Mouse (Mus musculus): ENCODE measurements around the gene Fam189a1.

Fam189a1 gene

DNA sequence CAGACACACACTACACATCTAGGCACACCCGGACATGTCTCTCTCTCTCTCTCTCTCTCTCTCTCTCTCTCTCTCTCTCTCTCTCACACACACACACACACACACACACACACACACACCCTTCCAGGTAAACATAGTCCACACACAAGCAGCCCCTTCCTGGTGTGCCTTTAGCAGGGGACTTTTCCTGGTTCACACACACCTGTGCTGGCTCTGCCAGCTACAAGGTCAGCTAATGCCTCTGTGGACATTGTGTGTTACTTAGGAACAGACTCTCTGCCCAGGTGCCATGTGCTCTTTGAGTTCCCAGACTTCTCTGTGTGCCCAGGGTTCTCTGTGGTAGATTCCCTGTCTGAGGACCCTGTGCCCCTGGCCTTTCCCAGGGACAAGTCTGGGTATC is 206.9 kb downstream of the Fam189a1 start:
- no peak for DNase-seq

DNA sequence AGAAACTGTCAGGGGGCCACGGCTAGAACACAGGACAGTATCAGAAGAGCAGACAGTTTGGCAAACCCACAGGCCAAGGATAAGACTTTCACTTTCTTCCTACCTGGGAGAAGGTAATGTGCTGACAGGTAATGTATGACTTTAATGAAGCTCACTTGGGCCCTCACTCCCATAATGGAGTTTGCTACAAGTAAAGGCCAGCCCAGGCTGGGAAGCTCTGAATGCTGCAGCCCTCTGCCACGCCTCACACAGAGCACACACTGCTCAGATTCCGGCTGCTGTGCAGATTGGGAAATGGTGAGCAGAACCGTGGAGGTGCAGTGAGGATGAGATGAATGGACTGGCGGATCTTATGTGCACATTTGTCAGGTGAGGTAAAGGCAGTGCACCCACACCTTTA is 211.7 kb downstream of the Fam189a1 start:
- no peak for DNase-seq

DNA sequence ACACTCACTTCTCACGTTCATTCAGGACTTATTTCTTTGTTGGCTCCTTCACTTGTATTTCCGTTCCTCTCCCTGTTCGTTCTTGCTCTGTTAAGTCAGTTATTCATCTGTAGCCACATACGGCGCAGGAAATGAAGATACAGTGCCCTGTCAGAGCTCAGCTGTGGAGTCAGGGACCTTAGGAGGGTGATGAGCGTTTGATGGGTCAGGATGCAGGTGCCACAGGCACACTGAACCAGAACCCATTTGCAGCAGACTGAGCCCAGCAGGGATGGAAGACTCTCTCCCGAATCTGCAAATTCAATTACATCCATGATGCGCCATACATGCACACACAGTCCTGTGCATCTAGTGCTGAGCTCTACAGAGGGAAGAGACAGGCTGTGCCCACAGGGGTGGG is 212.2 kb downstream of the Fam189a1 start:
- no peak for DNase-seq

DNA sequence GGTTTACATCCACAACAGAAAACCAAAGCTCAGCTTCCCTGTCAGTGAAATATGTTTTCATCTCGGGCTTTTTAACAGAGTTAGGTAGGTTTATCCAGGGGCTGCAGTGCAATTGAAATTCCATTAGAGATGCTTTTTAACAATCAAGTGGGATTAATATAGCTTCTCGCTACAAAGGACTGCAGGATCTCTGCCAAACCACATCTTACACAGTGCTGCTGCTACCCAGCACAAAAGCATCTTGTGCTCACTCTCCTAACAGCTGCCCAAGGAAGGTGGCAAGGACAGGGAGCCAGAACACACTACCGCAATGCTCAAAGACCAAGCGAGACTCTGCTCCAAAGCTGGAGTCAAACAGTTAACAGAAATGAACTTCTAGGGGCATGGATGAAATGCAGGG is 219.4 kb downstream of the Fam189a1 start:
- no peak for DNase-seq

DNA sequence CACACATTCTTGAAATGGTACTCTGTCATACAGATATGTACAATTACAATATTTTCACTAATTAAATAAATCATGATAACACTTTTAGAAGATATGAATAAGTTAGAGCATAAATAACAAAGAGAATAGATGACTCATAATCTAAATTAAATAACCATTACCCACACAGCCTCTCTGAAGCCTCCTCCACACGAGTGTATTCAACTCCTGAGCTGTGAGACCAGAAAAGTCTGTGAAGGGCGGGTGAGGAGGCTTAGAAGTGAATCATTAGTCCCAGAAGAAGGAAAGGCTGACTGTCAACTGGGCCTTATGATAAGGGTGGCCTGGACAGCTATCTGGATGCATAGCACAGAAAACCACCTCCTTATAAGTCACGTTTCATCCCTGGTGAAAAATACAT is 222.3 kb downstream of the Fam189a1 start:
- no peak for DNase-seq

DNA sequence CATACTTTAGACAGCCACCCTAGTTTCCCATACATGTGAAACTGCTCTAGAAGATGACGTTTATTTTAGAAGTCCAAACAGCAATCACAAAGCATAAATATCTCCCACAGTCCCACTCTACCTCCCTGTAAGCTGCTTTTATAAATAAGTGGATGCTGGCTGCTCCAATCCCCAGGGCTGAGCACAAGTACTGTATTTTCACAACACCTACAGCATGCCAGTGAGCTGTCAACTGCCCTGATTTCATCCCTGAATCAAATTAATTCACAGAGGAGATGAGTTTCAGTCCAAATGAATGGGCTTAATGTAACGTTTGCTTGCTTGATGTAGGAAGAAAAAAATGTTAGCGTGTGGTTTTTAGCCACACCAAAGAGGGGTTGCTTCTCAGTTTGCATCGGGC is 225.4 kb downstream of the Fam189a1 start:
- no peak for DNase-seq

DNA sequence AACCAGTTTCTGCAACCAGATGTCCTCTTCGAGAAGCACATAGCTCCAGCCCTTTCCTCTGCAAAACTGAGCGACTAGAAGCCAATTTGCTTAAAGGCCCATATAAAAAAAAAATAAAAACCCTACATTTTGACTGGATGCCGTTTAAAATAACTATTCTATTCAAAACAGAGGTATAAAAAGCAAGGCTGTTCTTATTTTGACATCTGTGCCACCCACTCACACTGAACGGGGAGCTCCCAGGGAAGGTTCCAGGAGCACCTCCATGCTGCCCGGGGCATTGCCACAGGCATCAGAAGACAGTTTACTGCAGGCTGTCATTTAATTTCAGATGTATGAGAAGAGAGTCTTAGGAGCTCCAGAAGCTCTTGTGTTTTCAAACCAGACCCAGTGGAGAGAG is 232.5 kb downstream of the Fam189a1 start:
- DNase-seq, result no peak

DNA sequence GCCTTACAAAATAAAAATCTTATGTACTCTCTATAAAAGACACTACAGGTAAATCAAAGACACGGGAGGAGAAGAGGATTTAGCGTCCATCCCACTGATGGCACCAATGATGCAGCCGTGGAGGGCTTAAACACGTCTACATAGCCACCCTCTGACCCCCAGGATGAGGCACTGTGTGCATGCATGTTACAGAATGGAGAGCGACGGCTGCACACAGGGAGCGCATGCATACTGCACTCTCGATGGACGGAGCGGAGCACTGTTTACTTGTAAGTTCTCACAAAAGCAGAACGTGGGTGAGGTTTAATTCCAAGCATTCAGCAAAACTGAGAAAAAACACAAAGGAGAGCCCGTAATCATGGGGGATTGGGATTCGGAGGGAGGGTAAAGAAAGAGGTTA is 235.2 kb downstream of the Fam189a1 start:
- DNase-seq, result no peak

DNA sequence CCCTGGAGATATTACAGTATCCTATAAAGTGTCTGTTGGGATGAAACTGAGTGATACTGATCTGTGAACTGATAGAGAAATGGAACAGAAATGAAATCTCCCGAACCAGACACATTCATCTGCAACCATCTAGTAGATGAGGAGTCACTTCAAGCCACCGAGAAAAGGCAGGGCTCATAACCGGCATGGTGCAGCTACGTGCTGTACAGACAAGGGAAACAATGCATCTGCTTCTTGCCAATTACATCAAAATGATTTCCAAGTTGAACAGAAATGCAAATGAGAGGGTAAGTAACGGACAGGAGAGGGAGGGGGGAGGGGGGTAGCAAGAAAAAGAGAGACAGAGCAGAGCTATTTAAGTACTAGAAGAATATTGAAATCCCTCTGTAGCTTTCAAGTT is 235.6 kb downstream of the Fam189a1 start:
- no peak for DNase-seq

DNA sequence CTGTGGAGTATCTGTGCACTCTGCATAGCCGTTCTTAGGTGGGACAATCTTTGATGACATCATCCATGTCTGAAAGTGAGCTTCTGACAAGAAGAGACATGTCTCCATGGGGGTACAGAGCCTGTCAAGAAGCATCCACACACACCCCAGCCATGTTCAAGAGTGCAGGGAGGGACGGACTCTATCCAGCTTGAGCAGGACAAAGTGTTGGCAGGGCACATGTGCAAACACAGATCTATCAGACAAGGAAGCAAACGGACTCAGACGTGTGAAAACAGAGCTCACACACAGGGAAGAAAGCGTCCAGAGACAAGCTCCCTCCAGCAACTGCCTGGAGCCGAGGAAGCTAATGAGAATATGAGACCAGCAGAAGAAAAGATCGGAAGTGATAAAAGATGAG is 239.7 kb downstream of the Fam189a1 start:
- no peak for DNase-seq

DNA sequence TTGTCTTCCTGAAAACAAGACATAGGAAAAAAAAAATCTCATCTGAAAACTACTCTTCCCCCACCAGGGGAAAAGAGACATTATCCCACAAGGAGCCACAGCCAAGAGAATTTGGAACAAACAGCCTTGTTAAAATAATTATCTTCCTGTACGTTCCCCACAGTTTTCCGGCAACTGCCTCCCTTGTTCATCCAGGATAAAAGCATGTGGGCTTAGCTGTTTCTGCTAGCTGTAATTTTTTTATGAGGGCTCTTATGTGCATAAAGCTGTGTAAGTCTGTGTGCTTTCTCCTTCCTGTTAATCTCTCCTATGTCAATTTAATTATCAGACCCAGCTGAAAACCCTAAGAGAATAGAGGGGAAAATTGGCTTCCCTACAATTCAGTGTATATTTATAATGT is 241.2 kb downstream of the Fam189a1 start:
- DNase-seq, result no peak

DNA sequence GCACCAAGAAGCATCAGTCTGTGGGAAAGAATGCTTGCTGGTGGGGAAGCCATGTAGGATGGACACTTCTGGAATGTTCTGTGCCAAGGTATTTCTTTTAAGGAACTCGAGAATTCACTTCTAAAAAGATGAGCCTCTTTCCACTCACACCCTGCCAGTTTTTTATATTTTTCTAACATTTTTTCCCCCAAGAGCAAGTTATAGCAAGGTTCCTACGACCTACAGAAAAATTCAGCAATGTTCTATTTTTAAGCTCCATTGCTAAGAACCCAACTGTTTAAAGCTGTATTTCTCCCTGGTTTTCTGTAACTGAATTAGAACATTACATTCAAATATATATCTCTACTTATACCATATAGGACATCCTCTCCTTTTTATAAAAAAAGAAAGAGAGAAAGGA is 244.4 kb downstream of the Fam189a1 start:
- DNase-seq, result no peak

DNA sequence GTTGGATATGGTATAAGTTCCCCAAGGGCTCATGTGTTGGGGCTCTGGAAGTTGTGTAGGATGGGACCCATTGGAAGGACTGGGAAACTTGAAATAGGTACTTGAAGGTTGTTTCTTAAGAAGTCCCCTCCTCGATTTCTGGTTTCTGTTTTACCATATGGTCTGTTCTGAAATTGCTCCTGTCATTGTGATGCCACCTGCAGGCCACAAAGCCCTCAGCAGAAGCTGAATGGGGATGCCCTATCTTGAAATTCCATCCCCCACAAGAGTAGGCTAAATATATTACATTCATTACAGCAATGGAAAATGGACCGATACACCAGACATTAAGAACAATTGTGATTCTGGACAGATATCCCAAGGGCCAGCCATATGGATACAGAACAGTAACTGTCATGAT is 246.2 kb downstream of the Fam189a1 start:
- no peak for DNase-seq

DNA sequence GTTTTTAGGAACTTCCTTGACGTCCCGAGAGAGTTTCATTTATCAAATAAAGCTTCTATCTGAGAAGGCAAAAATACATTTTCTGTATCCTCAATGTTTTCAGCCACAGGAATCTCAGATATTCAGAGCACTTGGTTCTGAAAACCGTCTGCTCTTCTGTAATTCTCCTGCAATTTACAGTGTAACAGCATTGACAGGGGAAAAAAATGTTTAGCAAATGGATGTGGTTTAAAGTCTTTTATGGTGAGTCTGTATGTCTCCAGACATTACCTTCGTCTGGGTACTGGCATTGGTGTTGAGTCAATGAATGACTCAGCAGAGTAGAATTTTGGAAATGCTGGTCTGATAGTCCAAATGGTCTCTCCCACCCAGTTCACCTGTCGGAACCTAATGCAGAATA is 249.4 kb downstream of the Fam189a1 start:
- DNase-seq, result no peak

DNA sequence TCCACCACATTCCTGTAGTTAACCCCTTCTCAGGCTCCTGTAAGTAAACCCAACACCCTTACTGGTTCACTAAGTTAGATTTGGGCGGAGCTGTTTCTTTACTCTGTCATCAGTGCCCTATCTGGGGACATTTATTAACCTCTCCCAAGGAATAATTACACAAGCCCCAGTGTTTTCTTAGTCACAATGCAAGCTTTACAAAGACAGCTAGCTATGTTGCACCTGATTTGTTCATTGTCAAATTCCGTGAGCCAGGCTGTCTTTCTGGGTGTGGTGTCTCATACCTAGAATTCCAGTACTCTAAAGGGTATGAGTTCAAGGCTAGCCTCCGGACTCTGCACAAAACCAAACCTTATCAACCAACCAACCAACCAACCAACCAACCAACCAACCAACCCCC is 250.9 kb downstream of the Fam189a1 start:
- DNase-seq, result no peak

DNA sequence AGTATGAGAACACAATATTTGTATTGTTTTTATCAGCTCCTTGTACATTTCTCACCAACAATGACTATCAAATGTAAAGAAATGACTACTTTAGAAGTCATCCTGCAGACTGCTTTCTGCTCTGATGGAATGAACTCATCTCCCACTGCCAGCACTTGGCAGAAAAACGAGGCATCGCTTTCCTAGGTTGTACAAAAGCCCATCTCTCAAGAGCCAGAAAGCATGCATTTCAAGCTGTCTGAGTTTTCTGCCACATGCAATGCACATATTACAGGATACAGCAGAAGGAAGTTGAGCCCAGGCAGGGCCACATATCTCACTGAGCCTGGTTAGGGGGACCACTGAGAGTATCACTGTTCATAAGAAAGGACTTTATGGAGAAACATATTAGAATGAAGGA is 256.1 kb downstream of the Fam189a1 start:
- no peak for DNase-seq

DNA sequence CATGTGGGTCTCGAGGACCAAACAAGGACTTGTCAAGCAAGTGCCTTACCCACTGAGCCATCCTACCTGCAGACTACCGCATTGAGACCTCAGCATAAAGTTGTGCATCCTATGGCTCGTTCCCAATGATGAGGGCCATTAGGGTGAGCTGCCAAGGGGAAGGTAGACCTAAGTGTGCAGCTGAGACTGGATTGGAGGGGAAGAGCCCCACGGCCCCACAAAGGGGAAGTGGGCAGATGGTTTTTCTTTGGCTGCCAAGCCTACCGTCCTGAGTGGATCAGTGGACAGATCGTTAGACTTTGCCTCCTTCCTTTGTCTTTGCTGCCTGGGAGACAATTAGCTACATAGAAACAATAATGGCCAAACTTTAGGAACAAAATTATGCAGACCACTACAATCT is 259.8 kb downstream of the Fam189a1 start:
- no peak for DNase-seq

DNA sequence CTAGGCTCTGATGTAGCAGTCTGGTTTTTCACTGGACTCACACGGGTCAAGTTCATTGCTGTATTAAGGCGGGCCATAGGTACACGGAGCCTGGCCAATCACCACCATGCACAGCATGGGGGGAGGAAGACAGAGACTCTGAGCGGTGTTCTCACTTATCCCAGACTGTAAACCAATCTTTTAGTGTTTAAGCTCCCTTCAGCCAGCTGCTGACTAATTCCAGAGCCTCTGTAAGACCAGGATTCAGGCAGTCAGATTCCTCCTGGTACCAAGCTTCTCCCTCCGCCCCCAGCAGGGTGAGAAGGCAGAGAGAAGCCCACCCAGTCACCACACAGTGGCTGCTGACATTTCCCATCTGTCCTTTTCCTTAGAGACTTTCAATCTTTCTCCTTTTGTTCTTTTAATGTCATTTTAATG is 260.7 kb downstream of the Fam189a1 start:
- DNase-seq, result peak; percentile 24

DNA sequence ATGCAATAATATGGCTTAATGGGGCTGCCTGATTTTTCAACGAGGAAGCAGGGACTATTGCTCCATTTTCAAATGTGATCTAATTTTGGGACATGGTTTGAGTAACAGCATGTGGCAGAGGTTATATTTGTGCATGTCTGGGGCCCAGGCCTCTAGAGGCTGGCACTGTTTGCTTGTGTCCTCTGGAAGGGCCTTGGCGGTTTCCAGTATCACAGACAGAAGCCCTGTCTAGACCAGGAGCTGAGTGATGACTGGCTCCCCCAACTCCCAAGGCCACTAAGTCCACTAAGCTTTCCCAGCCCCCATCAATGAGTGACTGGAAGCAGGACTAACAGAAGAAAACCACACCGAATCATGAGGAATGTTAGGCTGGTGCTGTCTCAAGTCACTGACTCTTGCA is 265.2 kb downstream of the Fam189a1 start:
- no peak for DNase-seq

DNA sequence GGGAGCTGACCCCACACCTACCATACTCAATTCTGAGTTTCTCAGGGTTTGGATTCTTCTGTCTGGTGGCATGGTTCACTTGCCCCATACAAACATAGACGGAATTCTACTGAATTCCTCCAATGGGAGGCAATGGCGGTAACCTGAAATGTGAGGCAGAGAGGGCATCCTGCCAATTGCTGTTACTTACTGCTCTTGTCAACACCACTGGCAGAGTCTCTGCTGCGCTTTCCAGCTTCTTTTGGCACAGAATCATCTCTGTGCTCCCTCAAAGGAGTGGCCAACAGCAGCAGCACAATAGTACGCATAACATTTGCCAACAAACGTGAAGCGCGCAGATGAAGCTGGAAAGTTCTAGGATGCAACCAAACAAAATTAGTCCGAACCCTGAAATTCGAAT is 266.5 kb downstream of the Fam189a1 start:
- DNase-seq, result no peak

DNA sequence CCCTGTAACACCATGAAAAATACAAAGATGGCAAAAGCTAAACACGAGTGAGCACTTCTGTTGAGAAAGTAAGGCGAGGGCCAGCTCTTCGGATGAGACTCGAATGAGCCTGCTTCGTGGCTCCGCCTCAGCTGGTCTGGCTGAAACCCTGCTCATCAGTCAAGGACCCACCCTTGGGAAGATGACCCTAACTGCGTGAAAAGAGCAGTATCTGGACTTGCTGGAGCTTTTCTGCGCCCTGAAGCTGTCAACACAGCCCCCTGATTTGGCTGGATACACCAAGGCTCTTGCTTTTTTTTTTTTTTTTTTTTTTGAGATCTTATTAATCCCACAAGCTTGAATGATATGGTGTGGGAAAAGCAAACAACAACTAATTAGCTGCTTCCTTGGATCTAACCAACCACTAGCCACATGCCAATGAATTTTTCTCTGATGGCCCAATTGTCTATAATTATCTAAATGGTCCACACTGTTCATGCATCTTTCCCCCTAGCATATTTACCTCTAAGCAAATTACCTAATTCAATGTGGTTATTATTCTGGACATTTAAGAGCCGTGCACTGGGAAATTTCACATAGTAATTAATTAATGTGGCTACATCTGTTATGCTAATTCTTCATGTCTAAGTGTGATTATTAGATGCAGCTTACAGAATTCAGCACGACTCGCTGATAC is 272.0 kb downstream of the Fam189a1 start:
- peak; percentile 24 for DNase-seq

DNA sequence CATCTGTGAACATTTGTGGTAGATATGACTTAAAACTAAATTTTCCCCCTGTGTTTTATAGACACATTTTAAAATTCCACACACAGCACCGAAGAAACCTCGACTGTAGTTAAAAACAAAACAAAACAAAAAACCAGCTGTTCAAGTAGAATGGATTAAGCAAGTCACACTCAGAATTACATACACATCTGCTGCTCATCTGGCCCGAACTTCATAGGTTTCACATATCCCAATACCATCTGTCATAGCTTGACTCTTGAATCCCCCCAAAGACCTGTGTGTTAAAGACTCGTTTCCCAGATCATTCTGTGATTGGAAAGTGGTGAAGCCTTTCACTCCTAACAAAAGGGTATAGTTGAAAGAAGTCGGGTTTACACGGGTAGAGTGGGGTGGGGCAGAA is 274.1 kb downstream of the Fam189a1 start:
- DNase-seq, result no peak

DNA sequence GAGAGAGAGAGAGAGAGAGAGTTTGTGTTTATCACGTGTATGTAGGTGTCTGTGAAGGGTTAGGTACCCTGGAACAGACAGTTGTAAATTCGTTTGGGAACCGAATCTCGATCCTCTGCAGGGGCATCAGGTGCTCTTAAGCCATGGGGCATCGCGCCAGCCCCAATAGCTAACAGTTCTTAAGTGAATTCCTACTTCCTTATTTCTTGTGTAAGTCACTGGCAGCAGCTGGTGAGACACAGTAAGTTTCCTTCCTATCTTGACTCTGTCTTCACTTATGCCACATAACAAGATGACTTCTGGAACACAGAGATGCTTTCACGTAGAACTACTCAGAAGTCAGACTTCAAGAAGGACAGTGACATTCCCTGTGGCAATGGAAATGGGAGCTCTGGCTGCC is 275.0 kb downstream of the Fam189a1 start:
- no peak for DNase-seq

DNA sequence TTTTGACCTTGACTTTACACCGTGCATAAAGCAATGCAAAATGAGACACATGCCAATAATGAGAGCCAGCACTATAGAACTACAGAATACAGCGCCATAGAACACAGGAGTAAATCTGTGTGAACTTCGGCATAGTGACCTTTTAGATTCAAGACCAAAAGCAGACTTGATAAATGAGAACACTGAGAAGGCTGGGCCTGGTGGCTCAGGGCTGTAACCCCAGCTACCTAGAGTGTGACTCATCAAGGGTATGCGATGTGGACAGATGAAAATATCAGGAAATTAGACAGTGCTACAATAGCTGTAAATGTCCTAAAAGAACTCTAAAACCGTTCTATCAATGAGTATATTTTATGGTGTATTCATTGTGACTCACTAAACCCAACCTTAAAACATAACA is 276.0 kb downstream of the Fam189a1 start:
- DNase-seq, result no peak

DNA sequence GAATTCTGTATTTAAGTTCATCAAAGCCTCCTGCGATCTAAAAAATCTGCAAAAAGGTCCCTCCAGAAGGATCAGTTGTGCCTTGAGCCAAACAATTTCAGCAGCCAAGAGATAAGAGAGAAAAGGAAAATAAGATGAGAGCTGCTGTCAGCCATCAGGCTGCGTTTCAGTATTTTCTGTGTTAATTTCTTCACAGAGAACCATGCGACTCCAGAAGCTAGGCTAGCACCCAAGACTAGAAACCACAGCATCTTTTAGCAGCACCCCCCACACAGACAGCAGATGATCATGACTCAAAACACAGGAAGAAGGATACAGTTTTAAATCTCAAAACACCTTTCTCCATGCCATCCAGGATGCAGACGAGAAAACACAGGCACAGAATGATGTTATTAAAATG is 281.4 kb downstream of the Fam189a1 start:
- DNase-seq, result no peak

DNA sequence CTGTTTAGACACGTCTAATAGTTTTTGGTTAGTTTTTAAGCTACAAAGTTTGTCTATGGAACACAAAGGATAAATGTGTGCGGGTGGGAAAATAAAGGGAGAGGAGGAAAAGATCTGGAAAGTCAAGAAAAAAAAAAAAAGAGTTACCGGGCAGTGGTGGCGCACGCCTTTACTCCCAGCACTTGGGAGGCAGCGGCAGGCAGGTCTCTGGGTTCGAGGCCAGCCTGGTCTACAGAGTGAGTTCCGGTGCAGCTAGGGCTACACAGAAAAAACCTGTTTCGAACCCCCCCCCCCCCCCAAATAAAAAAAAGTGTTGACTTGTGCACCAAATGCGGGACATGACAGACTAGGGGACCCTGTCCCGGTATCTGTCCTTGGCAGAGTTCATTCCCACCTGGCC is 283.1 kb downstream of the Fam189a1 start:
- DNase-seq, result no peak
